Mouse (Mus musculus): ENCODE data around the gene Rab7. TPM values are rescaled to one million over a fixed set of nuclear protein-coding genes. Genes with fewer than 3 reads are reported as not detected.

Rab7 gene
- total and polyA plus RNA-seq, 3 experiments: 58.6 to 361 (median 68.9) TPM

DNA sequence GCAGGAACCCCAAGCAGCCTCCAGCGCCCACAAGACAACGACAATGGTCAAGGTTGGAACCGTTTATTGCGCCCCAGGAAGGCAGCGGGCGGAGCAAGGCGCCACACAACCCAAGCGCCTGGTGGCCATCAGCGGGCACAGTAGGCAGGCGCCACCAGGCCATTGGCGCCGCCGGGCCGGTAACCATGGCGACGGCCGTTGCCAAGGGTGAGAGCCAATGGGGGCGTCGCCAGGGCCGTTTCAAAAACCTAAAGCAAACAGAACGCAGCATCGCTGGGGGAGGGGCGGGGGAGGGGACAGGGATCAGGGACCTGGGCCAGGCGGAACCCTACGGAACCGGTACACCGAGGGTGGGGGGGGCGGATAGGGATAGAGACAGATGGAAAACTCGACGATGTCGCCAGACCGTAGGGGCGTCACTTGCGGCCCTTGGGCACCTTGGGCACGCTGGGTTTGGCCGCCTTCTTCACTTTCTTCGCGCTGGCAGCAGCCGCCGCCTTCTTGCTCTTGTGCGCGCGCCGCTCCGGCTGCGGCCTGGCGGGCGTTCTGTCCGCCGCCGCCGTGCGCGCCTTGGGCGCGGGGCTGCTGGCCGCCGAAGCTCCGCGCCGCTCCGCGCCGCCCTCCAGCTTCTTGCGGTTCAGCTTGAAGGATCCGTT is 64.6 kb downstream of the Rab7 start:
- no peak overlapping the region for H3K27ac ChIP-seq (ENCODE audit: insufficient read depth, low read depth)
- no peaks in the 10 kb centered on the region for H3K79me2 ChIP-seq (replicated peaks; ENCODE audit: control insufficient read depth, extremely low read depth, insufficient read depth, poor library complexity, severe bottlenecking)
- no peaks in the 10 kb centered on the region for H3K36me3 ChIP-seq (replicated peaks in 1 of 2; ENCODE audit: control insufficient read depth in 1 of 2, insufficient read depth in 1 of 2, low read length in 1 of 2)
- no peak for TF ChIP-seq ZKSCAN1 (IDR thresholded peaks at IDR 0.05; ENCODE audit: borderline replicate concordance, low read depth, low read length)
- TF ChIP-seq GABPA (IDR thresholded peaks at IDR 0.05; ENCODE audit: insufficient replicate concordance, low read depth, low read length): no peak
- no peak for TF ChIP-seq BHLHE40 (IDR thresholded peaks at IDR 0.05; ENCODE audit: low read depth, low read length)
- TF ChIP-seq MEF2A (IDR thresholded peaks at IDR 0.05; ENCODE audit: borderline replicate concordance, low read depth, low read length): no peak
- TF ChIP-seq POLR2A (IDR thresholded peaks at IDR 0.05; ENCODE audit: low read depth, low read length): no peak
- no peak for TF ChIP-seq MAFK (IDR thresholded peaks at IDR 0.05; ENCODE audit: insufficient replicate concordance, low read length)
- no peak for TF ChIP-seq NELFE (IDR thresholded peaks at IDR 0.05; ENCODE audit: low read depth, low read length)
- no peak for TF ChIP-seq SIN3A (IDR thresholded peaks at IDR 0.05; ENCODE audit: low read length)
- no peak for TF ChIP-seq E2F4 (IDR thresholded peaks at IDR 0.05; ENCODE audit: insufficient replicate concordance, low read depth, low read length)
- TF ChIP-seq POLR2AphosphoS2 (IDR thresholded peaks at IDR 0.05; ENCODE audit: low read depth, low read length): no peak
- no peak for TF ChIP-seq JUND (conservative IDR thresholded peaks at IDR 0.05; ENCODE audit: low read depth, low read length)
- TF ChIP-seq RAD21 (IDR thresholded peaks at IDR 0.05; ENCODE audit: low read depth, low read length): no peak
- no peak overlapping the region for H3K9ac ChIP-seq (ENCODE audit: insufficient read depth, low read depth)
- H3K4me1 ChIP-seq (ENCODE audit: control insufficient read depth in 1 of 2, insufficient read depth in 2 of 2): peaks cover 4 to 11% of the 10 kb centered on the region in 2 experiments; a peak in 2 of 4 replicates
- DNase-seq (ENCODE audit: extremely low read depth): no peak
- H3K4me2 ChIP-seq (ENCODE audit: insufficient read depth, low read depth, poor library complexity, severe bottlenecking): no peak overlapping the region
- no peak overlapping the region for H3K4me3 ChIP-seq (replicated peaks in 1 of 3; ENCODE audit: low read depth in 2 of 3, low read length in 2 of 3, poor library complexity in 1 of 3)
- peaks cover 12% of the 10 kb centered on the region for H3K9me3 ChIP-seq (replicated peaks; ENCODE audit: low read length)
- in situ Hi-C loops (cut with MboI; ENCODE audit: low pct_ligation_motif_present, low pct_unique_long_range_greater_than_20kb, low sequenced_read_pairs) (loop anchor here (5.0 kb wide), 1 partner anchor 33 kb away; no protein-coding TSS in a partner anchor), dilution Hi-C loops (cut with MboI; ENCODE audit: extremely low pct_ligation_motif_present, extremely low pct_unique_long_range_greater_than_20kb, low sequenced_read_pairs) (no loop called here)
- H3K27me3 ChIP-seq (replicated peaks): peaks cover 5% of the 10 kb centered on the region

- Histone ChIP-seq H3K9me3 (replicated peaks; ENCODE audit: low read length) (peaks cover 12% of the 10 kb centered on the region), H3K4me2 (ENCODE audit: insufficient read depth, low read depth, poor library complexity, severe bottlenecking) (no peak overlapping the region), H3K79me2 (replicated peaks; ENCODE audit: control insufficient read depth, extremely low read depth, insufficient read depth, poor library complexity, severe bottlenecking) (no peaks in the 10 kb centered on the region), H3K4me1 (ENCODE audit: control insufficient read depth in 1 of 2, insufficient read depth in 2 of 2) (peaks cover 4 to 11% of the 10 kb centered on the region in 2 experiments; a peak in 2 of 4 replicates), H3K36me3 (replicated peaks in 1 of 2; ENCODE audit: control insufficient read depth in 1 of 2, insufficient read depth in 1 of 2, low read length in 1 of 2) (no peaks in the 10 kb centered on the region), H3K27me3 (replicated peaks) (peaks cover 5% of the 10 kb centered on the region), H3K4me3 (replicated peaks in 1 of 3; ENCODE audit: low read depth in 2 of 3, low read length in 2 of 3, poor library complexity in 1 of 3) (no peak overlapping the region), H3K27ac (ENCODE audit: insufficient read depth, low read depth) (no peak overlapping the region), H3K9ac (ENCODE audit: insufficient read depth, low read depth) (no peak overlapping the region)
- TF ChIP-seq PAX5 (IDR thresholded peaks at IDR 0.05; ENCODE audit: low read length) (no peak), ETS1 (conservative IDR thresholded peaks at IDR 0.05; ENCODE audit: low read depth, low read length) (no peak)
- dilution Hi-C loops (cut with MboI; ENCODE audit: extremely low pct_ligation_motif_present, extremely low pct_unique_long_range_greater_than_20kb, low sequenced_read_pairs) (no loop called here), in situ Hi-C loops (cut with MboI; ENCODE audit: low pct_ligation_motif_present, low pct_unique_long_range_greater_than_20kb, low sequenced_read_pairs) (loop anchor here (5.0 kb wide), 1 partner anchor 32 kb away; no protein-coding TSS in a partner anchor)
- DNase-seq (ENCODE audit: extremely low read depth): no peak
Measured at GRCm38 (mm10) chr6:87979728-87980127, 65.3 kb downstream of the Rab7 start.
